Mouse (Mus musculus) intestine, embryonic 14.5 days (tissue): ENCODE data around the gene Nup98. TPM values are rescaled to one million over a fixed set of nuclear protein-coding genes. Genes with fewer than 3 reads are reported as not detected.

Source experiments
- ATAC-seq: fragments of 200-750 bp; cut with Nextera tagmentation; replicated peaks from 2 replicates; pipeline ENCODE4 v1.8.0; 2017; ENCODE audit warnings: low read depth, moderate number of reproducible peaks, moderate TSS enrichment, moderate library complexity; ENCODE audit not compliant: low FRiP score, low TSS enrichment
- DNase-seq: peaks from one replicate; pipeline ENCODE4 v3.0.0-alpha.2; 2018; ENCODE audit warnings: low spot score
- H3K27ac ChIP-seq: fragments of 300-500 bp; sonication (generic); 2 replicates; pipeline ENCODE4 v1.5.1; 2014; ENCODE audit warnings: low read depth, mild to moderate bottlenecking, control low read depth
- H3K27me3 ChIP-seq: fragments of 300-500 bp; sonication (generic); replicated peaks from 2 replicates; pipeline ENCODE4 v1.6.1; 2014; ENCODE audit warnings: low read length, control low read depth; ENCODE audit not compliant: control insufficient read depth, insufficient read depth
- H3K36me3 ChIP-seq: fragments of 300-500 bp; sonication (generic); 2 replicates; pipeline ENCODE4 v1.6.1; 2014; ENCODE audit warnings: low read length, control low read depth; ENCODE audit not compliant: control insufficient read depth, insufficient read depth
- H3K4me1 ChIP-seq: fragments of 300-500 bp; sonication (generic); replicated peaks from 2 replicates; pipeline ENCODE4 v1.6.1; 2014; ENCODE audit warnings: low read length, control low read depth, mixed read lengths; ENCODE audit not compliant: control insufficient read depth, insufficient read depth
- H3K4me2 ChIP-seq: fragments of 300-500 bp; sonication (generic); 2 replicates; pipeline ENCODE4 v1.6.1; 2014; ENCODE audit warnings: low read length
- H3K4me3 ChIP-seq: fragments of 300-500 bp; sonication (generic); 2 replicates; pipeline ENCODE4 v1.5.1; 2014; ENCODE audit warnings: low read depth, low read length, control low read depth, mixed read lengths
- H3K9ac ChIP-seq: fragments of 300-500 bp; sonication (generic); 2 replicates; pipeline ENCODE4 v1.6.1; 2014; ENCODE audit warnings: mild to moderate bottlenecking, low read length
- H3K9me3 ChIP-seq: fragments of 300-500 bp; sonication (generic); 2 replicates; pipeline ENCODE4 v1.6.1; 2016; ENCODE audit warnings: low read length, control low read depth; ENCODE audit not compliant: control insufficient read depth
- WGBS: fragments of 180-500 bp; shearing (Covaris S2); extraction: QIAGEN DNeasy Blood & Tissue Kit; methylation state at CpG from one replicate; pipeline ENCODE4 v1.1.7; 2014; 5-methylcytosine and 5-hydroxymethylcytosine counted together
- polyA plus RNA-seq: library from polyadenylated mRNA; unstranded; fragments of >200 nt; fragmentation: Nextera tagmentation; extraction: Ambion mirVana; gene quantifications from 2 replicates; pipeline ENCODE4 v1.2.1, GENCODE M21; 2014

Nup98 gene
- polyA plus RNA-seq, 1 experiment from 2014 or later: 46.6 TPM

DNA sequence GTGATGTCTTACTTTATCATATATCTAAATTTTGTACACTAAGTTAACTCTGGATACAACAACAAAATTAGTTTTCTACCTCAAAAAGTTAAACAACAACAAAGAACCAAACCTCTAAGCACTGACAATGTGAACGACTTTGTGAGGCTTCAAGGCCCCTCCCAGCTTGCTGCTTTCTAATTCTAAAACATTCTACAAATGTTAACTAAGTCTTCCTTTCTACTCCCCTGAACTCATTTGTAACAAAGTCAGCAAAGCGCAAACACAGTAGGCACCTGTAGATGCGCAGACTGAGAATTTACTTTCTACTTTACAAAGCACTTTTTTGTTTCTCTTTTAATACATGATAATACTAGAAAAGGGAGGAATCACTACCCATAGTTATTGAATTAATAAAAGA is 9.4 kb downstream of the Nup98 start:
- DNase-seq (no peak), ATAC-seq (no peak)
- H3K36me3 ChIP-seq: peaks cover 6% of the 10 kb centered on the region; the same call in 1 of the 2 replicates
- H3K4me2 ChIP-seq: no peak overlapping the region
- H3K9me3 ChIP-seq: no peaks in the 10 kb centered on the region
- no peaks in the 10 kb centered on the region for H3K27me3 ChIP-seq
- 83% methylated on average over 3 of the region's 3 CpGs for WGBS
- H3K27ac ChIP-seq: no peak overlapping the region
- H3K9ac ChIP-seq: no peak overlapping the region
- H3K4me1 ChIP-seq: 0 out of 2 replicates have a peak, but pooled peaks cover 5% of the 10 kb centered on the region
- no peak overlapping the region for H3K4me3 ChIP-seq

DNA sequence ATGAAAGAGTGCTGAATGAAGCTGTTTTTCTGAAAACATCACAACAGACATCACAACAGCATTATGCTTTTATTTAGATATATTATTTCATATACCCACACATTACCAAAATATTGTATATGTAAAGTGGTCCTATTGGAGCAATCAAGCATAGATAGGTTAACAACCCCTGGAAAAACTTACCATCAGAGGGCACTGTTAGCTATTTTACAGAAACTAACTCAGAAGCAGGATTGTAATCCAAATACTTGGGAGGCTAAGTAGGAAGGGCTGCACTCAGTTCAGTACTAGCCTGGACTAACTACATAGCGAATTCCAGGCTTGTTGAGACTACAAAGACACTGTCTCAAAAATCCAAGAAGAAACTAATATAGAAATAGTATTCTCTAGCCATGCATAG is 17.6 kb downstream of the Nup98 start:
- H3K27ac ChIP-seq: no peak overlapping the region
- WGBS: 97% methylated on average over 1 of the region's 1 CpGs
- no peak overlapping the region for H3K9ac ChIP-seq
- H3K4me1 ChIP-seq: no peaks in the 10 kb centered on the region
- H3K36me3 ChIP-seq: peaks cover 69% of the 10 kb centered on the region
- H3K4me3 ChIP-seq: no peak overlapping the region
- ATAC-seq (no peak), DNase-seq (no peak)
- H3K4me2 ChIP-seq: no peak overlapping the region
- no peaks in the 10 kb centered on the region for H3K9me3 ChIP-seq
- H3K27me3 ChIP-seq: no peaks in the 10 kb centered on the region

DNA sequence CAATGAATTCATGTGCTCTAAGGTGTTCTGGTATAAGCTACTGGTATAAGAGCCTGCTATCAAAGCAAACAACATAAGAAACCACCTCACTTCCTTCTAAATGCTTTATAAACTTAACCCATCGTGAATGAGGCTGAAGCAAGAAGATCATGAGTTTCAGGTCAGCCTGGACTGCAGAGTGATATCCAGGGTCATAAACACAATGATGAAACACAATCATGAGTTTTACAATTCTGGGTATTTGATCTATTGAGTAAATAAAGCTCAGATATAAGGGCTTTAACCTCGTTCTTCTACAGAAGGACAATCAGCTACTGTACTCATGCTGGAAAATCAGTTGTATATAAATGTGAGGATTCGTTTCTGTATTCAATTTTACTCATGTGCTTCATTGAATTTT is 26.1 kb downstream of the Nup98 start:
- H3K4me2 ChIP-seq: no peak overlapping the region
- no peaks in the 10 kb centered on the region for H3K27me3 ChIP-seq
- no peak overlapping the region for H3K9ac ChIP-seq
- no peak overlapping the region for H3K27ac ChIP-seq
- no peaks in the 10 kb centered on the region for H3K4me1 ChIP-seq
- no peak for ATAC-seq
- 77% methylated on average over 3 of the region's 3 CpGs for WGBS
- no peak overlapping the region for H3K4me3 ChIP-seq
- DNase-seq: no peak
- no peaks in the 10 kb centered on the region for H3K9me3 ChIP-seq
- H3K36me3 ChIP-seq: peaks cover 89% of the 10 kb centered on the region

DNA sequence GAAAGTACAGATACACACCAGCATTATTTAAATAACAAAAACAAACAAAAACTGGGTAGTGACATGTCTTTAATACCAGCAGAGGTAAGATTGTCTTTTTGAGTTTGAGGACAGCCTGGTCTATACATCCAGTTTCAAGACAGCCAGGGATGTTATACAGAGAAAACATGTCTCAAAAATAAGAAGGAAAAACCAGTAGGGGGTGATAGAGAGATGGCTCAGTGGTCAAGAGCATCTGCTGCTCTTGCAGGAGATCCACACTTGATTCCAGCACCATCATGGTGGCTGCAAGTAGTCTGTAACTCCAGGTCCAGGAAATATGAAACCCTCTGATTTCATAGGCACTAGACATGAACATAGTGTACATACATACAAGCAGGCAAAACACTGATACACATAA is 39.7 kb downstream of the Nup98 start:
- Histone ChIP-seq H3K4me3 (no peak overlapping the region), H3K27me3 (no peaks in the 10 kb centered on the region), H3K36me3 (peaks cover 57% of the 10 kb centered on the region), H3K4me2 (no peak overlapping the region), H3K9me3 (no peaks in the 10 kb centered on the region), H3K9ac (no peak overlapping the region), H3K27ac (no peak overlapping the region), H3K4me1 (no peaks in the 10 kb centered on the region)
- ATAC-seq: no peak
- DNase-seq: no peak

DNA sequence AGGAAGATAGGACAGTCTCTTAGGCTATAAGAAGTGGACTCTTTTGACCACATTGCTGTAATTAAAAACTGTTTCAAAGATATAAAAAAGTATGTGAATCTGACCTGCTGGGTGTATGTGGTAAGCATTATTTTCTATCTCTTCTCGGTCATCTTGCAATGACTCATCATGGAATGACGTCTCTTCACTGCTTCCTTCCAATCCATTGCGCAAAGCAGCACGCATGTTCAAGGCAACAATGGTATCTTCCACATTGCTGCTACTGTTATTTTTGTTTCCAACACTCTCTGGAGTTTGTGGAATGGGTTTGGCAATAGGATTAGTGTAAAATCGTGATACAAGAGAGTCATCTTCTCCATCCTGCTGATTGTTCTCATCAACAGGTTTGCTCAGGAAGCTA is 56.3 kb downstream of the Nup98 start:
- H3K36me3 ChIP-seq: peaks cover 94% of the 10 kb centered on the region
- no peak for ATAC-seq
- H3K4me3 ChIP-seq: no peak overlapping the region
- DNase-seq: no peak
- H3K9me3 ChIP-seq: no peaks in the 10 kb centered on the region
- H3K9ac ChIP-seq: no peak overlapping the region
- no peaks in the 10 kb centered on the region for H3K4me1 ChIP-seq
- H3K27ac ChIP-seq: no peak overlapping the region
- no peak overlapping the region for H3K4me2 ChIP-seq
- no peaks in the 10 kb centered on the region for H3K27me3 ChIP-seq
- WGBS: 90% methylated on average over 5 of the region's 5 CpGs

DNA sequence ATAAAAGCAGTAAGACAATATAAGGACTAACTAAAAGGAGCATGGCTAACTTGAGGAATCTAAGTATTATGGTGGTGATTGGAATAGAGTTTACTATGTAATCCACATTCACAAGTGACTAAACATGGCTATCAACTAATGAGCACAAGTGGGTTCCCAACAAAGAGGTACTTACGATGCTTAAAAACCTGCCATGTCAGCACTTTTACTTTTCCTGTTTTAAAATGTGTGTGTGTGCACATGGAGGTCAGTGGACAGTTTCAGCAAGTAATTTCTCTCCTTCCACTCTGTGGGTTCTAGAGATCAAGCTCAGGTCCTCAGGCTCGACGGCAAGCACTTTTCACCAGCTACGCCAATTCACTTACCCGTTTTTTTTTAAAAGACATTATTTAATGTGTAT is 72.1 kb downstream of the Nup98 start:
- WGBS: 96% methylated on average over 5 of the region's 5 CpGs
- no peaks in the 10 kb centered on the region for H3K4me1 ChIP-seq
- H3K36me3 ChIP-seq: peaks cover 92% of the 10 kb centered on the region
- H3K27me3 ChIP-seq: no peaks in the 10 kb centered on the region
- H3K9me3 ChIP-seq: no peaks in the 10 kb centered on the region
- no peak overlapping the region for H3K9ac ChIP-seq
- peak; percentile 42 for DNase-seq
- H3K4me2 ChIP-seq: no peak overlapping the region
- no peak overlapping the region for H3K4me3 ChIP-seq
- no peak overlapping the region for H3K27ac ChIP-seq
- no peak for ATAC-seq

DNA sequence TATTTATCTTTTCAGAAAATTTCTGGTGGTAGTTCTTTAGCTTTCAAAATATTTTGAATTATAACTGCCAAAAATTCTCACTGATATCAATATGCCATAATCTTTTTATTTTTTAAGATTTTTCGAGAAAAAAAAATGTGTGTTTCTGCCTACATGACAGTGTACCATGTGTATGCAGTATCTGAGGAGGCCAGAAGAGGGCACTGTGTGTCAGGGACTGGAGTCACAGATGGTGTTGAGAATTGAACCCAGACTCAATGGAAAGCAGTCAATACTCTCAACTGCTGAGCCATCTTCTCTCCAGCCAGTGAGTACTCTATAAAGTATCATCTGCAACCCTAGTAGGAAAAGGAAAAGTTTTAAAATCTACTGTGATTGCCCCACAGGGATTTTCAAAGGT is 72.5 kb downstream of the Nup98 start:
- Histone ChIP-seq H3K27me3 (no peaks in the 10 kb centered on the region), H3K36me3 (peaks cover 93% of the 10 kb centered on the region), H3K4me1 (no peaks in the 10 kb centered on the region), H3K9me3 (no peaks in the 10 kb centered on the region), H3K27ac (no peak overlapping the region), H3K4me3 (no peak overlapping the region), H3K4me2 (no peak overlapping the region), H3K9ac (no peak overlapping the region)
- DNase-seq: no peak
- 91% methylated on average over 1 of the region's 1 CpGs for WGBS
- ATAC-seq: no peak

DNA sequence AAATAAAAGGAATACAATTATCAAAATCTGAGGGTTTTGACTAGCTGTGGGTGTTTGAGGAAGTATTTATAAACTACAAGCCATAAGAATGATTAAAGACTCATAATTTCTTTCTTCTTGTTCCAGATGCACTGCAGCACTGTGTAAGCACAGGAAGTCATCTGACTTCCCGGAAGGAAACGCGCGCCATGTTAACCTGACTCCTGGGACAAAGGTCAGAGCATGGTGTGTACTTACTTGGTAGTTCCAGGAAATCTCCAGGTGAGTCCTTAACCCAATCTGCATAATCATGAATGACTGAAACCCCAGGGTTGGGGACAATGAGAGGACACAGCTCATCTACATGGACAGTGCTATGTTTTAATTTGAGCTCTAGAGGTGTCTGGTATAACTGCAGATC is 77.6 kb downstream of the Nup98 start:
- 82% methylated on average over 4 of the region's 4 CpGs for WGBS
- Histone ChIP-seq H3K27ac (no peak overlapping the region), H3K9me3 (no peaks in the 10 kb centered on the region), H3K4me1 (no peaks in the 10 kb centered on the region), H3K4me3 (no peak overlapping the region), H3K9ac (no peak overlapping the region), H3K27me3 (no peaks in the 10 kb centered on the region), H3K36me3 (peaks cover 88% of the 10 kb centered on the region), H3K4me2 (no peak overlapping the region)
- DNase-seq (peak; percentile 24), ATAC-seq (no peak)

DNA sequence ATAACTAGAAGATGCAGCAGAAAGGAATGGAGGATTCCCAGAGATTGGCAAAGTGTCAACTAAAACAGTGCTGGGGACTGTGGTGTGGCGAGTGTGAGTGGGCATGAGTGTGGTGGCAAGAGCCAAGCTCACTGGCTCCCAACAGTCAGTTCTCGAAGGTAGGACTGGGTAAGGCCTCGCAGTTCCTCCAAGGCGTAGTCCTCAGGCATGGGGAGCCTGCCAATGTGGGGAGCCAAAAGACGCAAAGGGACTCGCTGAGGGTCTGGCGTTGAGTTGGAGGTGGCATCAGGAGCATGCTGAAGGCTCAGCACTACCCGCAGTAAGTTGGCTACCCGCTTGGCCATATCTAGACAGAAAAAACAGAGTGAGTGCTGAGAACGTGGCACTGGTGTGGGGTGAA is 89.7 kb downstream of the Nup98 start:
- no peak overlapping the region for H3K27ac ChIP-seq

More for the DNA sequence above, 89.7 kb downstream of the Nup98 start:
- Histone ChIP-seq H3K9me3 (no peaks in the 10 kb centered on the region), H3K4me2 (no peak overlapping the region), H3K27me3 (no peaks in the 10 kb centered on the region), H3K36me3 (peaks cover 73% of the 10 kb centered on the region), H3K4me3 (no peak overlapping the region), H3K4me1 (no peaks in the 10 kb centered on the region), H3K9ac (no peak overlapping the region)
- 95% methylated on average over 10 of the region's 10 CpGs for WGBS
- ATAC-seq (no peak), DNase-seq (no peak)
